Mouse (Mus musculus) gastrocnemius, postnatal 36 days (tissue): ENCODE measurements at regions not wholly inside any gene's neighbourhood (a gene's known extent, or its start where the extent isn't known, plus 50 kb on each side); places are given as distances from the start of the nearest gene placed in this dataset.
A peak's percentile ranks its signal among the peaks of the same experiment; 100 is the strongest.

Experiments
- DNase-seq, 2 experiments: peaks; one replicate each; pipeline ENCODE4 v3.0.0; 2022
- intact Hi-C: fragments of 180-260 bp; cut with DNase I; formaldehyde crosslinking; loops from one replicate; pipeline ENCODE4 v1.15.1; 2025

DNA sequence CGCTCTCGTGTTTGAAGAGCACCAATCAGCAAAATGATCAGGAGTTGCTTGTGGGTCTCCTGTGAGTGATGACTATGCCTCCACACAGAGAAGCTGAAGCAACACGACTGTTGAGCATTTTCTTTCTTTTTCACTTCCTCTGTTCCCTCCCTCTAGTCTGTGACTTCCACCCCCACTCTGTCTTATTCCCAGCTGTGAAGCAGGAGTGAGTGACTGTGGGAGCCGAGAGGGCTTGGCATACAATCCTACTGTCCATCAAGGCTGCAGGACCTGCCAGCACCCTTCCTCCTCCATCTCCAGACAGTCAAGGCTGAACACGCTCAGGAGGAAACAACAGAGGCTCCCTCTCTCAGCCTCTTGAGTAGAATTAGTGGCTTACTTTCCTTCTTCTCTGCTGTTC is 401.3 kb downstream of the Plcl1 start:
- intact Hi-C loops = no loop called here
- no peak for DNase-seq

DNA sequence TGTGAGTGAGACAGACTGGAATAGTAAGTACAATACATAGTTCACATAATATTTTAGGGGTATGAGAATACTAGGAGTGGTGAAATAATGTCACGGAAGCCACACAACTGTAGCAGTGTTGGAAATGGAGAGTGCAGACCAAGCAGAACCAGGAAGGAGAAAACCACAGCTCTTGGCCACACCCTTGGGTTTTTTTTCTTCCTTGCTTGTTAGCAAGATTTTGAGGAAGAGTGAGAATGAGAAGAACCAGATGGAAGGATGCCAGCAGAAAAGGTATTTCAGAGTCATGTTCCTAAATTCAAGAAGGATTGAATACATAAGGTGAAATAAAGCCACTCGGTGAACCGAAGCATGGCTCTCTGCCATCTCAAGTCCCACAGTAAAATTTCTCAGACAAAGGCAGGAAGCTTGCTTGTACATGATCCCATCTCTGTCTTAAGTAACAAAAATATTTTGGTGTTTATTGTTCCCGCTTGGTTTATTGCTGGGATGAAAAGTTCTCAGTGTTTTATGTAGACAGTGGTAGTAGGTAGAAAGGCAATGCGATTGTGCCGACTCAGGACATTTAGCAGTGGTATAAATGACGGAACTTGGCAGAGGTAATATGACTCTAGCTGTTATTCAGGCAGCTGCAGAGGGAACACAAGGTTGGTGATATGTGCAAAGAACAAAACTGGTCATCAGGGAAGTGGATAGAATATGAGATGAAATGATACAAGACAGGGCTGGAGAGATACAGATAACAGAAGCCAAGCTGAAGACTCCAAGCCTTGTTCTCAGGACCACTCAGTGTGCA is 403.2 kb downstream of the Plcl1 start:
- no peak for DNase-seq
- intact Hi-C loops = no loop called here

DNA sequence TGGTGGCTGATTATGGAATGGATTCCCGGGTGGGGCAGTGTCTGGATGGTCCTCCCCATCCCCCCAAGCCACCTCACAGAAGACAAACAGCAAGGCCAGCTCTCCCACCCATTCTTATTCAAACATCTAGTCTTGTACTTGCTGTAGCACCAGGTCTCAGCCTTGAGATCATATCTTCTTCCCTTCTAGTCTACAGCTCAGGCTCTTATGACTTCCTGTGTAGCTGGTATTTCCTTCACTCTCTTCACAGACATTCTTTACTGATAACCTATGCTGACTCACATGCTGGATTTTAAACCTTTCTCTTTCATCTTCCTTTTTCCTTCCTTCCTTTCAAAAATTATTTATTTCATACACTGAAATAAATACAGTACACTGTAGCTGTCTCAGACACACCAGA is 406.8 kb downstream of the Plcl1 start:
- DNase-seq = no peak
- intact Hi-C loops = no loop called here

DNA sequence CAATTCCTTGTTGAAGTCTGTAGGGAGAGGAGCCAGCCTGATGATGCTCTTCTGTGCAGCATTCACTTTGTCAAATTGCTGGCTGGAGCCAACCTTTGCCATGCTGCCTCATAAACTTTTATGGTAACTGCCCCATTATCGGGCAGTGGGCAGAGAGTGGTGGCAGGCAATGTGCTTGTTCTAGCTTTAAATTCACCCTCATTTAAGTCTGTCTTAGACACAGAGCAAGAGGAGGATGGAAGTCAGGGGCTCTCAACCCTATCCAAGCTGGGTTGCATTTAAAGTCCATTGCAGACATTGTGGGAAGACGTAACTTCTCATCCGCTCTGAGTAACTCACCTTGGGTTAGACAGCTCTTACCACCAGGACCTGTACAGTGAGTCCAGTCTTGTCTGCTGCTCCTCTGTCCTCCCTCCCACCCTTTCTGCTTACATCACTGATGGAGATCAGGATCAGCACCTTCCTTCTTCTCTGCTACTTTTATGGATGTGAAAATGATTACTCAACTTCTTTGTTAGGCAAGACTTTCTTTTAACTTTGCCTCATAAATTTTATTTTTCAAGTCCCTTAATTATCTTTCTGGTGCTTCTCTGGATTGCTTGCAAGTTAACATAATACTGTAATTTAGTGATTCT is 415.3 kb downstream of the Plcl1 start:
- DNase-seq = no peak
- intact Hi-C loops = no loop called here

DNA sequence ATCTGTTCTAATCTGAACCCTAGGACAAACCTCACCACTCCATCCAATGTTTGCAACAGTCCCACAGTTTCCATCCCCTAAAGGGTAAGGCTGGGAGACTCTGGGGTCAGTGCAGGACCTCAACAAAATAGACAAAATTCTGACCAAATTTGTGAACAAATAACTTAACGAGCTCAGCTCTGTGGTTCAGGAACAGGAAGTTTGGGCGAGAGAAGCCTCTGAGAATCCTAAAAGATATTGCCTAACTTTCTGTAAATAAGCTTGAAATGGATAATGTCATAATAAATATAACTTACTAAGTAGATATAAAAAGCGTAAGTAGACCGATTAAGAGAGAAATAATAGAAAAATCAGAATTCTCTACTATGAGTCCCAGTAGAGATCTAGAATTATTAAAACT is 416.9 kb downstream of the Plcl1 start:
- DNase-seq = no peak
- intact Hi-C loops = no loop called here

DNA sequence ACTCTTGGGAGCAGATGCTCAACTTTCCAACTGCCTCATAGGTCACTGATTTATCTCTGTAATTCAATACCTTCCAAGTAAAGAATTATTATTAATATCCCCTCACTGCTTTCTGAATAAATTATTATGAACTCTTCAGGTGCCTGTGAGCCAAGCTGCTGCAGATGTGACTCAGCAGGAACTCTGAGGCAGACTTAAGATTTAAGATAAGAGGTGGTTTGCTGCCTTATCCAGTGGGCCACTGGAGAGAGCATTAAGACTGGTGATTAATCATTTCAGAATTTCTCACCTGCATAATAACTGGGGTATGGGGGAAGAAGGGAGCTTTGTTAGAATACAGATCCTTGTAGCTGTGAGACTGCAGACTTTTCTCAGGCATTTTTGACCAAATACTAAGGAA is 421.5 kb downstream of the Plcl1 start:
- intact Hi-C loops = no loop called here
- no peak for DNase-seq

DNA sequence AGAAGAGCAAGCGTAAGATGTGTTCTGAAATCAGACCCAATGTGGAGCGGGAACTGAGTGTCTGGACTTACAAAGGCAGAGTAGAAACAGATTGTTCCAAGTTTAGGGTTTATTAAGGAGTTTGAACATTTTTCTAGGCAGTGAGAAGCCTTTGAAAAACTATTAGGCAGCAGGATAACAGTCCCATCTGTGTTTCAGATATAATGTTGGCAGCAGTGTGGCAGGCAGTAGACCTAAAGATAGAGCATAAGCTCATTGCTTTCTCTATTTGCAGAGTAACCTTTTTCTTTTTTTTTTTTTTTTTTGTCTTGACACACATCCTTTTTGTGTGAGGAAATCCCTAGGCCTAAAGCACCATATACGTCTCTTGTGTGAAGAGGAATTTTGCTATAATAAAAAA is 429.6 kb downstream of the Plcl1 start:
- intact Hi-C loops = loop anchor here (5.0 kb wide), 1 partner anchor 98 kb away; no protein-coding TSS in a partner anchor

DNA sequence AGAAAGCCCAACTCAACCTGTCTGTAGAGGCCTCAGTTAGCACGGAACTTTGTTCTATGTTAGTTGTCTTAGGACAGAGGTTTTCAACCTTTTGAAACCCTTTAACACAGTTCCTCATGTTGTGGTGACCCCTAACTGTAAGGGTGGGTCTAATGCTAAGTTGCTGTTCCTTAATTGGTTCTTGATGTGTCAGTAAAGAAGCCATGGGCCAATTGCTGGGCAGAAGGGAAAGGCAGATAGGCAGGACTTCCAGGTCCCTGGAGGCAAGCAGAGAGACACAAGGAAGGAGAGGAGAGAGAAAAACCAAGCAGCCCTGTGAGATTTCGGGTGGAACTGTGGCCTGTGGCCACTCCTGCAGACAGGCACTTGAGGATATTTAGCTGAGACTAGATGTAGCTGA is 431.0 kb downstream of the Plcl1 start:
- intact Hi-C loops = loop anchor here (5.0 kb wide), 1 partner anchor 99 kb away; no protein-coding TSS in a partner anchor
- no peak for DNase-seq

More for the DNA sequence above, 429.6 kb downstream of the Plcl1 start:
- DNase-seq = no peak

DNA sequence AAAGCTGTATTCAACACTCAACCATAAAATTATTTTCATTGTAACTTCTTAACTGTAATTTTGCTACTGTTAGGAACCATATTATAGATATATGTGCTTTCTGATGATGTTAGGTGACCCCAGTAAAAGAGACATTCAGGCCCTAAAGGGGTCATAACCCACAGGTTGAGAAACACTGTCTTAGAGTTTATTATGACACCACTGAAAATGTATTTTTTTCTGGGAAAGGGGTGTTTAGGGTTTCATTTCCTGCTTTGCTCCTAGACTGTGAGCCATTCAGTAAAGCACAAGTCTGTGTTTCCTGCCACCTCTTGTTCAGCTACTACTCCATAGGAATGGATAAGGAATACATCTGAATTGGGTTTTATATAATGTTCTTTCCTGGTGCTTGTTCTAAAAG is 431.6 kb downstream of the Plcl1 start:
- intact Hi-C loops = loop anchor here (5.0 kb wide), 1 partner anchor 100 kb away; no protein-coding TSS in a partner anchor
- DNase-seq = no peak

DNA sequence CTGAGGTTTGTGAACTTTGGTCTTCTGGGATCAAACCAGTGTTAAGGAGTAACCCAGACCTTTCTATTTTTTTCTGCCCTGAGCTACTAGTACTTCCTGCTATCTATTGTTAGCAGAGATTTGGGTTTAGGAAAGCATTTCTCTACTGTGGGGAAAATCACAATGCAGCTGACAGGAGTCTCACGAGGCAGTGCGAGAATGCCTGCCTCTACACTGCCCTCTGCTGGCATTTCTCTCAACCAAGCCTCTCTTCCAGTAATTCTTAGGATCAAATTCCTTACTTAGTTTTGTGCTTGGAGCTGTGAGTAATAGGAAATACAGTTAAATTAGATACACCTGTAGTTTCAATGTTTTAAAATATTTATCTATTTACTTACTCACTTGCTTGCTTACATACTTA is 432.4 kb downstream of the Plcl1 start:
- intact Hi-C loops = loop anchor here (2.0 to 5.0 kb wide), 2 partner anchors 101 to 433 kb away; partner anchors contain the start of gene Plcl1
- peak in 1 of 2 experiments; percentile 43 for DNase-seq

DNA sequence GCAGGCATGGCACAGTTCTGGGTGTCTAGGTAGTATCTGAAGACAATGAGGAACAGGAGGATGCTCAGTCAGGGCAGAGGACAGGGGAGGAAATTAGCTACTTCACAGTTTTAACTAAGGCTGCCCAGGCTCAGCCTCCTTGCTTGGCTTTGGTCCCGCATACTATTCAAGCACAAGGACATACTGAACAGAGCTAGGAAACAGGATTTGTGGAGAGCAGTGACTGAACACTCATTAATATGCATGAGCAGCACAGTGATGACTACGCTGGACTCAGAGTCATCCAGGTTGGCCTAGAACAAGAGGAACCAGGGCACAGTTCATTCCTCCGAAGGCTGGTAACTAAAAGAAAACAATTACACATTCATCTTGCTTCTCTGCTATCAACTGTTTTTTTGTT is 443.1 kb downstream of the Plcl1 start:
- no peak for DNase-seq
- intact Hi-C loops = no loop called here

DNA sequence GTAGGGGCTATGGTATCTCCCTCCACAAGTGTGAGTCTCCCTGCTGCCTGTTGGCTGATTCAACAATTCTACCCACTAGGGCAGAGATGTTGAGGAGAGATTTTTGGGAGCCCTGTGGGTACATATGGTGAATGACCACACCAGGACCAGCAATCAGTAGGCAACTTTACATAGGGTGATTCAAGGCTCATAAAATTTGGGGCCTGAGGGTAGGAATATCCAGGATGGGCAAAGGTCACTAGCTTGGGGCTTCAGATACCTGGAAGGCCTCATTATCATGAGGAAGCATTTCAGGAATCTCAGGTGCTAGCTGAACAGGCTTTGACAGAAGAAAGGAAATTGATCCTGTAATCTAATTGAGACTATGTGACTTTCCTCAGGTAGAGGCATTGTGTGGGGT is 446.6 kb downstream of the Plcl1 start:
- DNase-seq = no peak
- intact Hi-C loops = no loop called here

DNA sequence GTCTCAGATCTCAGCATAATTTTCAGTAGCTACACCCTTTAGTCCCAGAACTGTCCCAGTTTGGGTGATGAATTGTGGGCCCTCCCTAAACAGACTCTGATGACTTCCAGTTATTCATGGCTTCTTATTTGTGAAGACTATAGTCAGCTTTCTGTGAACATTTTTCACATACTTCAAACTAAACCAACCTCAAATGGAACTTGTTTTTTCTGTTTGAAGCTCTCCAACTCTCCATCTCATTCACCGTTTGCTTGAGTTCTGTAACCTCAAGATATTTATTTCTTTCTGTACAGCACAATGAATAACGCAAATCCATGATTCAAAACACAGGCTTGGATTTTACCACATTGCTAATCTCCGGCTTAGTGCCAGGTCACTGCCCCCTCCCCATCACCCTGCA is 453.4 kb downstream of the Plcl1 start:
- intact Hi-C loops = no loop called here

DNA sequence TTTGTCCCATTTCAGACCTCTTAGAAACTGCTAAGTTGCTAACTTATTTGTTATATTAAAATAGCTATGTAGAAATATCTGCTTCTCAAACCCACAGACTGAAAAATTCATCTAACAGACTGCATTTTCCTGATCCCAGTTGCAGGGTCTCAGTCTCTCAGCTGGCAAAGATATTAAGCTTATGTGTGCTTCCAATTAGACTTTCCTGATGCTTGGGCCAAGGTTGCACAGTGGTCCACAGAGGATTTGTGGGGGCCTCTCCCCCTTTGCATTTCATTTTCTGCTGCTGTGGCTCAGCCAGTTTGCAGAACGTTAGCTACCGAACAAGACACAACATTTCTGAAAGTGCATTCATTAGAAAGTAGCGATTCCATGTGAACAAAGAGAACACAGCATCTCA is 457.4 kb downstream of the Plcl1 start:
- intact Hi-C loops = no loop called here
- DNase-seq = no peak

More for the DNA sequence above, 453.4 kb downstream of the Plcl1 start:
- no peak for DNase-seq

DNA sequence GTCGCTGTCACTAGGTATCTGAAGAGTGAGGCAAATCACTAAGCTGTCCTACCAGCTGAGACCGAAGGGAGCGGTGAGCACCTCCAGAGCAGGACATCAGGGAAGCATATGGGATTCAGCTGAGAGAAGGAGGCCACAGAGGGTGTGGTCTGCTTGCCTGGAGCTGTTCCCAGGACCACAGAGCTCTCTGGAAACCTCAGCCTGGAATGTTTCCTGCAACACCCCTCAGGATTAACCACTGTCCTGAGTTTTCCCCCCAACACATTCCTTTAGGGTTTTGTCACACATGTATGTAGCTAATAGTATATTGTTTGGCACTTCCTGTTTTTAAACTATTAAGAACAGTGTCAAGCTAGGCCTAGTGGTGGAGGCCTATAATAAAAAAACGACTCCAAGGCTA is 459.6 kb downstream of the Plcl1 start:
- no peak for DNase-seq
- intact Hi-C loops = no loop called here

DNA sequence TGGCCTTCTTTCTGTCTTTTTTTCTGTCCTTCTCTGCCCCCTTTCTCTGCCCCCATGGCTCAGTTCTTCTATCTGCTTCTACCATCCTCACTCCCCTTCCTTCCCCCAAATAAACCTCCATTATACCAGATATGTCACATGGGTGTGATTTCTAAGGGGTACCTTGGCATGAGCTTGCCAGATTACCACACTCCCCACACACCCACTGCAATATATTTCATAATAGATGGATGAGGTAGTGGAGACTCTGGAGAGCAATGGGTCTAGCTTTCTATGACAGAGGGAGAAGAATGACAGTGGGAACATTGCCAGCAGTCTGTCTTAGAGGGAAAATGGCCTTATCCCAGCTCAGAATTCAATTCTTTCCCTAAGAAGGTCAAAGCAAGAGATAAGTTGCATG is 461.0 kb downstream of the Plcl1 start:
- intact Hi-C loops = no loop called here
- DNase-seq = no peak

DNA sequence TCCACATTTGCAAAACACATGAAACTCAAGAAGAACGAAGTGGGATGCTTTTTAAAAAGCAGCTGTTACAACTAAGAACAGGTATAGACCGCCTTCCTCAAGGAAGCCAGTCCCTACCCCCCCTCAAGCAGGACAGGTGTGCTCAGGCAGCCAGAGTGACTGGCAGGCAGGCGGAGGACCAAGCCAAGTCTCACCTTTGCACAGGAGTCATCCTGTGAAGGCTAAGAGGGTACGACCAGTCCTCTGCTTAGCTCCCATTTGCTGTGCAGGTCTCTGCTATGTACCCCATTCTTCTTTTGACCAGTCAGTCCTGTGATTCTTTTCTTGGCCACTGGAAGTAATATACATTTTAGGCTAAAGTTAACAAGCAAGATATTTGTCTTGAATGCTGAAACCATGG is 467.9 kb downstream of the Plcl1 start:
- DNase-seq = no peak
- intact Hi-C loops = no loop called here

DNA sequence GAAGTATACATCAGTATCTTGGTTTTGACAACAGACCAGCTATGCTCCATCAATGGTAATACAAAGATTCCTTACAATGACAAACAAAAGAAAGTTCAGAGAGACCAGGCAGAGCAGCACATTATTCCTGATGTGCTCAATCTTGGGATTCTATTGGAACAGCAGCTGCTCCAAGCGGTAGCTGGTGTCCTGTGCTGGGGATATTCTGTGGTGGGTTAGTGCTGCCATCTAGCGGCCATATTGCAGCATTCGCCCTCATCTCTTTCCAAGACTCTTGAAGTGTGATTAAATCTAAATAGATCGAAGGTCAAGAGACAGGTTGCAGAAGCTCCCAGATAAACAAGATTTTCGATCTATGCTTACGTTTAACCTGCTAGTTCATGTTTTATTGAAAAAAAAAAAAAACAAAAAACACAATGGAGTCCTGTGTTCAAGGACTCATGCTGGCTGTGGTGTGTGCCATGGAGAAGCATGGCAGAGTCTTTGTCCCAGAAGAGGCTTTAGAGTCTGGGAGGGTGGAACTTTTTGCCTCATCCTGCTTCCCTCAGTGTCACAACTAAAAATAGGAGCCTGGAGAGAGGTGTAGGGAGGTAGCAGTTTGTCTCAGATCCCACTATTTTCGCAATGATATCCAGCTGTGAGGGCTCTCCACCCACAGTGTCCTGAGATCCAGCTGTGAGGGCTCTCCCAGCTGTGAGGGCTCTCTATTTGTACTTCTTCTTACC is 468.6 kb downstream of the Plcl1 start:
- intact Hi-C loops = loop anchor here (2.0 kb wide), 1 partner anchor 470 kb away; the partner anchor contains the start of gene Plcl1

DNA sequence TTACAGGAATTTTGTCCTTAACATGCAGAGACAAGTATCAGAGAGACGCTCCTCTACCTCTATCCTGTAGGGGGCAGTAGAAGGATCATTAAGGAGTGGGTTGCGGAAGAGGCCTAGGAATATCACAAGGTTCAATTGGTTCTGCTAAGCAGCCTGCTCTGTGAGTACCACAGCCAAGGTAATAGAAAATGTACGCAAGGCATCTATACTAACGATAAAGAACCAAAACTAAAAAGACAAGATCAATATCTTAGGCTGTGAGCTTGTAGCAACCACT is 469.1 kb downstream of the Plcl1 start:
- intact Hi-C loops = loop anchor here (2.0 kb wide), 1 partner anchor 470 kb away; the partner anchor contains the start of gene Plcl1
- DNase-seq = no peak

More for the DNA sequence above, 468.6 kb downstream of the Plcl1 start:
- peak; percentile 39 to 47 for DNase-seq

DNA sequence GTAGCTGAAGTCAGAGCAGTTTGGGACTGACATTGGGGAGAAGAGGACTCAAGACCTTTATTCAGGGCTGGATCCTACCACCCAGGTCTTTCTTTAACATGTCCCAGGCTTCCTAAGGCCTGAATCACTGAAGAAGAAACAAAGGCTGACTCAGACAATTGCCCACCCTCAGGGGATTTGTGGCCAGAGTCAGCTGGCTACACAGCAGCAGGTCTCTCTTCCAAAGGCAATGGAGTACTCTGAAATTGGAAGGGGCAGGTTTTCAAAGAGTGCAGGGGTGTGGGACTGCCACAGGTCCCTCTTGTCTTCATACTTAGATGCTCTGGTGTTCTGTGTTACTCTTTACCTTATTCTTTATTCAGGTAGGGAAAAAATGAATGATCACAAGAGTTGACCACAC is 478.9 kb downstream of the Plcl1 start:
- intact Hi-C loops = no loop called here

DNA sequence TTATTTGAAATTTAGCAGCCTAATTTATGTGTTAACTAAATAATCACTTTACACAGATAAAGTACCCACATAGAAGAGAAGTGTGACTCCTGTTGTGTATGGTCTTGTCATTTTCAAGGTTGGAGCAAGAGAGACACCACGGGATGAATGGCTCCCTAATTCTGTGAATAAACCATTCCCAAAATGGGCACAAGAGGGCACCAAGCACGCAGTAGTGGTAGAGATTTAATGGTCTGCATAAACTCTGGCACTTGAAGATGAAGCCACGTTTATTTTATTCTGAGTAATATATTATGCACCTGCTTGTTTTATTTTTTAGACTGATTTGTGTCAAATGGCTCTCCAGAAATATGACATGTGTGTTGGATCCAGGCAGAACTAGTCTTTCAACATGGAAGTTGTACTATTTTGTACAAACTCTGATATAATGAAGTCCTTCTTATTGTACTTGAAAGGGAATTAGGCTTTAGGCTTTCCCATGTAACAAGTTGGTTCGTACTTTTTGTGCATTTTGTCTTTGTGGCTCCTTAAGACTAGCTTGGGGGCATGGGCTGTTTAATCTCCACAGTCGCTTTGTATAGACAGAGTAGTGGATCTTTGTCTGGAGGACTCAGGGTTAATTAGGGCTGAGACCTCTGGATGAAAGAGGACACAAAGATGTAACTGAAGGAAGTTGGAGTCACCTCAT is 480.8 kb downstream of the Plcl1 start:
- intact Hi-C loops = loop anchor here (5.0 kb wide), 1 partner anchor 1321 kb away; no protein-coding TSS in a partner anchor
- no peak for DNase-seq

More for the DNA sequence above, 478.9 kb downstream of the Plcl1 start:
- no peak for DNase-seq
